In the genomic region with DNA sequence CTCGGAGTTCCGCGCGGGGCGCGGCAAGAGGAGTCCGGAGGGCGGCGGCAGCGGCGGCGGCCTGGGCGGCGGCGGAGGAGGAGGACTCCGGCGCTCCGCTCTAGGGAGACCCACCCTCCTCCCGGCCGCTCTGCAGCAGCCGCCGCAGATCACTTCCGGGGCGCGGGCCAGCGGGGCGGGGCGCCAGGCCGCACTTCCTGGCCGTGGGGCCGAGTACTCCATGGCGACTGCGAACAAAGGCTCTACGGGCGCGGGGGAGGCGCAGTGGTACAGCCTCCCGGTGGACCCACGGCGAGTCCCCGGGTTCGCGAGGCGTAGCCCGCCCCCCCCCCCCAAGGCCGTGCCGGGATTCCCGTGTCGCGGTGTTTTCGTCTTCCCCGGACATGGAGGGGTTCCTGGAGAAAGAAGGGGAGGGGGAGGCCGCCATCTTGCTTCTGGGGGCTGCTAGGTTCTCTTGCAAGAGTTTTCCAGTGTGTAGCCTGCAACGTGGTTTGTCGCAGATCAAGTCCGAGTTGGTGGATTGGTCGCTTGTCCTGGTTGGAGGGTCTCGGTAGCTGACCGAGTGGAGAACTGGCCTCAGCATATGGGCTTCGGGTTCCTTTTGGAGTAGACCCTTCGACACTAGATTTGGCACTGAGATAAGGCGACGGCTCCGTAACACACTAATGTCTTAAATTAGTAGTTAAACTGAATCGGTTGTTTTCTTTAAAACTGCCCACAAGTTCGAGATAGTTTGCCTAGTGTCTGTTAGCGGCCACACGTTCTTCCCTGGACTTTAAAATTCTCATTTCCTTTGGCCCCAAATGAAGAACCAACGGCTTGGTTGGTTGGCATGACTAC, we compare ENCODE assay signal across 7 mouse cellular contexts. TPM values are rescaled to one million over a fixed set of nuclear protein-coding genes. Genes with fewer than 3 reads are reported as not detected.
DNase-seq lines count a peak whose midpoint lies in the region; ATAC-seq lines count a peak whose summit lies in the region.

A gene (minus strand): TSS at position 162 of the 840 bp plus-strand sequence.

- 0 out of 2 replicates have a peak, but pooled peaks cover 6% of the 10 kb centered on the region for H3K36me3 ChIP-seq in limb, embryonic 10.5 days
- no peaks in the 10 kb centered on the region; the same call in 1 of the 2 replicates for H3K36me3 ChIP-seq in midbrain, embryonic 13.5 days

- ATAC-seq in midbrain, embryonic 13.5 days: peak; percentile 100

- no peaks in the 10 kb centered on the region for H3K9me3 ChIP-seq in limb, embryonic 10.5 days (replicated peaks)
- H3K9me3 ChIP-seq in midbrain, embryonic 13.5 days: no peaks in the 10 kb centered on the region

- H3K27ac ChIP-seq in limb, embryonic 10.5 days: peak within 1 kb of the TSS; percentile 99
- peak within 1 kb of the TSS; percentile 92 for H3K27ac ChIP-seq in midbrain, embryonic 13.5 days

- H3K4me1 ChIP-seq in limb, embryonic 10.5 days: peaks cover 16% of the 10 kb centered on the region
- peaks cover 26% of the 10 kb centered on the region for H3K4me1 ChIP-seq in midbrain, embryonic 13.5 days (replicated peaks)

- WGBS in limb, embryonic 10.5 days: 10% methylated on average over 68 of the region's 69 CpGs
- WGBS in midbrain, embryonic 13.5 days: 13% methylated on average over 48 of the region's 69 CpGs

- H3K4me3 ChIP-seq in limb, embryonic 10.5 days: peak within 1 kb of the TSS; percentile 97
- peak within 1 kb of the TSS; percentile 87 for H3K4me3 ChIP-seq in midbrain, embryonic 13.5 days (replicated peaks)

- 0 out of 2 replicates have a peak, but pooled peaks cover 4% of the 10 kb centered on the region for H3K27me3 ChIP-seq in limb, embryonic 10.5 days (ENCODE audit: low read depth, poor library complexity, severe bottlenecking)
- H3K27me3 ChIP-seq in midbrain, embryonic 13.5 days: no peaks in the 10 kb centered on the region

- H3K9ac ChIP-seq in midbrain, embryonic 13.5 days (replicated peaks): peak within 1 kb of the TSS; percentile 95

- peak within 1 kb of the TSS; percentile 81 for H3K4me2 ChIP-seq in midbrain, embryonic 13.5 days (replicated peaks)

- peak; percentile 88 for DNase-seq in adrenal gland, adult 8-10 months
- DNase-seq in embryo, embryonic 9.5 days (ENCODE audit: extremely low spot score): peak; percentile 95
- no peak for DNase-seq in gonadal fat pad, adult 2 months (ENCODE audit: low read depth)
- DNase-seq in kidney, adult 11 months: peak; percentile 91
- peak; percentile 93 for DNase-seq in limb, embryonic 10.5 days (ENCODE audit: low spot score)
- DNase-seq in spleen, adult 12 weeks (ENCODE audit: low spot score): peak; percentile 81

RNA-seq across cellular contexts. Expression of the gene that starts here (rescaled TPM):
- 10 to 100 TPM; 52.3 to 61.4 (median 58.1) TPM for total RNA-seq in adrenal gland, adult 8-10 months (2022)
- polyA plus RNA-seq in gonadal fat pad, adult 2 months (2012; rRNA removed): 18.9 and 21.5 TPM in 2 replicates
- polyA plus RNA-seq in limb, embryonic 10.5 days (2016; fragmentation: Nextera tagmentation; extraction: Ambion mirVana): 105 and 108 TPM in 2 replicates
- polyA plus RNA-seq in midbrain, embryonic 13.5 days (2015; fragmentation: Nextera tagmentation; extraction: Ambion mirVana): 178 and 186 TPM in 2 replicates
